Mouse (Mus musculus) retina, postnatal 7 days (tissue): ENCODE results near the gene Itpkb.
A peak's percentile ranks its signal among the peaks of the same experiment; 100 is the strongest.

Source experiments
- DNase-seq: peaks from one replicate; pipeline ENCODE4 v3.0.0-alpha.2; 2012; ENCODE audit warnings: low read depth, low spot score

The Itpkb gene

GRCm38 (mm10) chr1:180343434-180344210 is 13.3 kb downstream of the Itpkb start:
- no peak for DNase-seq

GRCm38 (mm10) chr1:180345098-180345497 is 14.8 kb downstream of the Itpkb start:
- no peak for DNase-seq

- no peak for DNase-seq
These were observed 16.8 kb downstream of the Itpkb start for GRCm38 (mm10) chr1:180347059-180347458.

- DNase-seq: no peak
These were observed 17.6 kb downstream of the Itpkb start for GRCm38 (mm10) chr1:180347907-180348306.

GRCm38 (mm10) chr1:180349090-180349489 is 18.8 kb downstream of the Itpkb start:
- DNase-seq: no peak

GRCm38 (mm10) chr1:180352258-180352657 is 22.0 kb downstream of the Itpkb start:
- no peak for DNase-seq

GRCm38 (mm10) chr1:180354129-180354528 is 23.8 kb downstream of the Itpkb start:
- no peak for DNase-seq

GRCm38 (mm10) chr1:180354976-180355730 is 24.9 kb downstream of the Itpkb start:
- DNase-seq: no peak

GRCm38 (mm10) chr1:180356176-180356575 is 25.9 kb downstream of the Itpkb start:
- no peak for DNase-seq

- no peak for DNase-seq
These were observed 26.6 kb downstream of the Itpkb start for GRCm38 (mm10) chr1:180356857-180357256.

GRCm38 (mm10) chr1:180357893-180358331 is 27.6 kb downstream of the Itpkb start:
- no peak for DNase-seq

- no peak for DNase-seq
These were observed 28.2 kb downstream of the Itpkb start for GRCm38 (mm10) chr1:180358466-180358865.

- no peak for DNase-seq
These were observed 29.0 kb downstream of the Itpkb start for GRCm38 (mm10) chr1:180359311-180359710.

GRCm38 (mm10) chr1:180362176-180362575 is 31.9 kb downstream of the Itpkb start:
- no peak for DNase-seq

GRCm38 (mm10) chr1:180362844-180363243 is 32.6 kb downstream of the Itpkb start:
- no peak for DNase-seq

GRCm38 (mm10) chr1:180363317-180363716 is 33.0 kb downstream of the Itpkb start:
- no peak for DNase-seq

- no peak for DNase-seq
These were observed 33.7 kb downstream of the Itpkb start for GRCm38 (mm10) chr1:180364005-180364404.

GRCm38 (mm10) chr1:180364720-180365119 is 34.4 kb downstream of the Itpkb start:
- DNase-seq: no peak

GRCm38 (mm10) chr1:180365180-180365810 is 35.0 kb downstream of the Itpkb start:
- peak; percentile 81 for DNase-seq

GRCm38 (mm10) chr1:180365983-180366811 is 35.9 kb downstream of the Itpkb start:
- DNase-seq: no peak

- no peak for DNase-seq
These were observed 36.8 kb downstream of the Itpkb start for GRCm38 (mm10) chr1:180367045-180367619.
